Mouse (Mus musculus): ENCODE results near the gene Cse1l.

Cse1l gene

GRCm38 (mm10) chr2:166905711-166906522, at the start of gene Cse1l:
Gene Cse1l (plus strand): TSS chr2:166906040.
- peak; percentile 98 for DNase-seq (ENCODE audit: low read depth, low spot score)

GRCm38 (mm10) chr2:166856366-166856765, 49.5 kb upstream of the Cse1l start:
- no peak for DNase-seq (ENCODE audit: low read depth, low spot score)

GRCm38 (mm10) chr2:166857118-166857517, 48.7 kb upstream of the Cse1l start:
- DNase-seq (ENCODE audit: low read depth, low spot score), result peak; percentile 9

GRCm38 (mm10) chr2:166859214-166859613, 46.6 kb upstream of the Cse1l start:
- DNase-seq (ENCODE audit: low read depth, low spot score), result no peak

GRCm38 (mm10) chr2:166862505-166862904, 43.3 kb upstream of the Cse1l start:
- DNase-seq (ENCODE audit: low read depth, low spot score), result no peak

GRCm38 (mm10) chr2:166865476-166865875, 40.4 kb upstream of the Cse1l start:
- DNase-seq (ENCODE audit: low read depth, low spot score), result no peak

GRCm38 (mm10) chr2:166870271-166870865, 35.5 kb upstream of the Cse1l start:
- DNase-seq (ENCODE audit: low read depth, low spot score), result no peak

GRCm38 (mm10) chr2:166870899-166871298, 34.9 kb upstream of the Cse1l start:
- no peak for DNase-seq (ENCODE audit: low read depth, low spot score)

- DNase-seq (ENCODE audit: low read depth, low spot score), result no peak
Measured at GRCm38 (mm10) chr2:166874675-166875280, 31.1 kb upstream of the Cse1l start.

GRCm38 (mm10) chr2:166875561-166875960, 30.3 kb upstream of the Cse1l start:
- DNase-seq (ENCODE audit: low read depth, low spot score), result no peak

- DNase-seq (ENCODE audit: low read depth, low spot score), result no peak
Measured at GRCm38 (mm10) chr2:166876331-166876730, 29.5 kb upstream of the Cse1l start.

- no peak for DNase-seq (ENCODE audit: low read depth, low spot score)
Measured at GRCm38 (mm10) chr2:166885066-166885465, 20.8 kb upstream of the Cse1l start.

- no peak for DNase-seq (ENCODE audit: low read depth, low spot score)
Measured at GRCm38 (mm10) chr2:166885619-166886018, 20.2 kb upstream of the Cse1l start.

GRCm38 (mm10) chr2:166886231-166886630, 19.6 kb upstream of the Cse1l start:
- no peak for DNase-seq (ENCODE audit: low read depth, low spot score)

- no peak for DNase-seq (ENCODE audit: low read depth, low spot score)
Measured at GRCm38 (mm10) chr2:166887816-166888215, 18.0 kb upstream of the Cse1l start.

GRCm38 (mm10) chr2:166891366-166891880, 14.4 kb upstream of the Cse1l start:
- DNase-seq (ENCODE audit: low read depth, low spot score), result no peak

- no peak for DNase-seq (ENCODE audit: low read depth, low spot score)
Measured at GRCm38 (mm10) chr2:166892158-166892680, 13.6 kb upstream of the Cse1l start.

GRCm38 (mm10) chr2:166893036-166893435, 12.8 kb upstream of the Cse1l start:
- DNase-seq (ENCODE audit: low read depth, low spot score), result no peak

GRCm38 (mm10) chr2:166896368-166896767, 9.5 kb upstream of the Cse1l start:
- no peak for DNase-seq (ENCODE audit: low read depth, low spot score)

GRCm38 (mm10) chr2:166896974-166897373, 8.9 kb upstream of the Cse1l start:
- DNase-seq (ENCODE audit: low read depth, low spot score), result no peak

- DNase-seq (ENCODE audit: low read depth, low spot score), result no peak
Measured at GRCm38 (mm10) chr2:166899161-166899560, 6.7 kb upstream of the Cse1l start.

GRCm38 (mm10) chr2:166899746-166900145, 6.1 kb upstream of the Cse1l start:
- DNase-seq (ENCODE audit: low read depth, low spot score), result no peak
